Mouse (Mus musculus) cerebellum, adult 2 months (tissue): Measurements from ENCODE around the gene C1qtnf1.

Source experiments
- CTCF ChIP-seq: fragments of 200-500 bp; IDR thresholded peaks from 2 replicates; pipeline ENCODE4 v1.5.1; 2011; ENCODE audit warnings: low read depth, mild to moderate bottlenecking, control low read depth, low read length, moderate library complexity, borderline replicate concordance; ENCODE audit not compliant: insufficient read depth
- POLR2A ChIP-seq: fragments of 200-500 bp; IDR thresholded peaks from 2 replicates; pipeline ENCODE4 v1.6.1; 2011; ENCODE audit warnings: low read length, control low read depth, borderline replicate concordance; ENCODE audit not compliant: insufficient read depth

DNA sequence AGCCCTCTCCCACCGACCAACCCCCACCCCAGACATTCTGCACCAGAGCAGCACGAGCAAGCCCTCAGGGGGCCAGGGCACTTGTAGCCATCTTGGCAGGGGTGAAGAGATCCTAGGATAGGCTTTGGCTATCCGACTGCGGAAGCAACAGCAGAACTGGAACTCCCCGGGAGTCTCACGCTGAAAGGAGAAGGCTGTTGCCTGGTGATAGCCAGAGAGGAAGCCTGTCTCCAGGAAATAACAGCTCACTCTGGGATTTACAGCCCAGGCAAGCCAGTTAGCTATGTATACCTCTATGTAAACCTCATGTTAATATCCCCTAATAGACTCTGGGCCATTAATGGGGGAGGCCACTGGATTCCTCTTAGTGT is 27.5 kb upstream of the C1qtnf1 start:
- TF ChIP-seq POLR2A (no peak), CTCF (no peak)
